Mouse (Mus musculus) thymus, adult 2 months (tissue): Measurements from ENCODE around the gene Rab44.

Experiments
- CTCF ChIP-seq: fragments of 200-500 bp; IDR thresholded peaks from 2 replicates; pipeline ENCODE4 v1.5.1; 2012; ENCODE audit warnings: mild to moderate bottlenecking, control low read depth, low read length, moderate library complexity, borderline replicate concordance; ENCODE audit not compliant: control insufficient read depth, poor library complexity, insufficient read depth; ENCODE audit errors: extremely low read depth
- POLR2A ChIP-seq: fragments of 200-500 bp; IDR thresholded peaks from 2 replicates; pipeline ENCODE4 v1.6.1; 2012; ENCODE audit warnings: mild to moderate bottlenecking, low read length, control low read depth, moderate library complexity; ENCODE audit not compliant: control insufficient read depth, poor library complexity, insufficient read depth; ENCODE audit errors: extremely low read depth

- TF ChIP-seq CTCF (no peak), POLR2A (no peak)
Observed at GRCm38 (mm10) chr17:29126561-29126960, 12.6 kb downstream of the Rab44 start.
